Mouse (Mus musculus) G1E (cell line): ENCODE data around the gene Pdlim5. TPM values are rescaled to one million over a fixed set of nuclear protein-coding genes. Genes with fewer than 3 reads are reported as not detected.

Experiments
- ATAC-seq: 2 replicates; pipeline ENCODE4 v1.8.0; 2016; ENCODE audit warnings: mild to moderate bottlenecking; ENCODE audit not compliant: insufficient number of reproducible peaks, poor library complexity, low FRiP score, severe bottlenecking; ENCODE audit errors: extremely low read depth
- DNase-seq: peaks from one replicate; pipeline ENCODE4 v3.0.0; 2012; ENCODE audit warnings: low spot score
- H3K27me3 ChIP-seq: 2 replicates; pipeline ENCODE4 v1.6.1; 2012; ENCODE audit warnings: mild to moderate bottlenecking, low read length, inconsistent platforms; ENCODE audit not compliant: insufficient read depth
- H3K36me3 ChIP-seq: replicated peaks from 2 replicates; pipeline ENCODE3; 2012; ENCODE audit warnings: mild to moderate bottlenecking, inconsistent platforms
- H3K4me1 ChIP-seq: 2 replicates; pipeline ENCODE4 v1.6.1; 2012; ENCODE audit warnings: low read depth, low read length, inconsistent platforms, mixed read lengths; ENCODE audit not compliant: insufficient read depth
- H3K4me3 ChIP-seq: 2 replicates; pipeline ENCODE4 v1.5.1; 2012; ENCODE audit warnings: low read depth, mild to moderate bottlenecking, inconsistent platforms, low read length, moderate library complexity, mixed read lengths
- H3K9me3 ChIP-seq: replicated peaks from 2 replicates; pipeline ENCODE4 v1.6.1; 2012; ENCODE audit warnings: inconsistent platforms
- CTCF ChIP-seq: IDR thresholded peaks from 2 replicates; pipeline ENCODE4 v1.5.1; 2012; ENCODE audit warnings: low read depth, low read length, inconsistent platforms, mixed read lengths
- GATA1 ChIP-seq: IDR thresholded peaks from 2 replicates; pipeline ENCODE4 v1.6.1; 2012; ENCODE audit warnings: borderline replicate concordance, low read length, inconsistent platforms, mixed read lengths
- GATA2 ChIP-seq: IDR thresholded peaks from 2 replicates; pipeline ENCODE4 v1.6.1; 2012; ENCODE audit warnings: low read depth, low read length, inconsistent platforms, borderline replicate concordance
- POLR2AphosphoS5 ChIP-seq: IDR thresholded peaks from 2 replicates; pipeline ENCODE4 v1.6.1; 2012; ENCODE audit warnings: low read depth, low read length, inconsistent platforms; ENCODE audit not compliant: insufficient replicate concordance
- TAL1 ChIP-seq: conservative IDR thresholded peaks from 2 replicates; pipeline ENCODE4 v1.6.1; 2012; ENCODE audit warnings: low read depth, low read length, inconsistent platforms, mixed read lengths
- polyA plus RNA-seq: library from polyadenylated mRNA; stranded (reverse); fragments of >175 nt; gene quantifications from 2 replicates; pipeline ENCODE4 v1.2.3, GENCODE M21; 2012
- total RNA-seq, 2 experiments: library from RNA; stranded (forward) in 1 of 2; stranded (reverse) in 1 of 2; fragments of 200-1000 nt in 1 of 2; fragments of >200 nt in 1 of 2; fragmentation: Nextera tagmentation in 1 of 2; gene quantifications; 2 replicates each; pipeline ENCODE4 v1.2.3; 2014 to 2017

Gene Pdlim5
- total and polyA plus RNA-seq, 3 experiments, result 32.5 to 55.7 (median 33.4) TPM

DNA sequence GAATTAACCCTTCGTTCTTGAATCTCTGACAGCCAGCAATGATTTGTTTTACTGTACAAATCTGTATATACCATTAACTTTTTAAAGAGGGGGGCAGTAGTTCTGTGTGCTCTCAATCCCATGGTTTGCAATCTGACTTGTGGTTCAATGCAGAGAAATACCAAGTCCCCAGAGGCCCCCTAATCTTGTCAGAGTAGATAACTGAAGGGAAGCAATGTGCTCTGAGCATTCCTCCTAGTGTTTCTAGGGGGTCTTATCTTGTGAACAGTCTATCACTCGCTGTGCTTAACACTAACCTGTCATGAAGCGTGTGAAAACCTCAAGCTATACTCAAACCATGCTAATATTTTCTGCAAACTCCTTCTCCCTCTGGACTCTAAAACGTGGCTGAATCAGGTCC, 34.6 kb upstream of the Pdlim5 start:
- TF ChIP-seq TAL1 (no peak), POLR2AphosphoS5 (no peak), GATA1 (no peak), GATA2 (no peak), CTCF (no peak)
- H3K9me3 ChIP-seq, result no peaks in the 10 kb centered on the region
- no peaks in the 10 kb centered on the region for H3K4me1 ChIP-seq
- DNase-seq (no peak), ATAC-seq (no peak)
- peaks cover 21% of the 10 kb centered on the region for H3K27me3 ChIP-seq
- no peak overlapping the region for H3K4me3 ChIP-seq
- H3K36me3 ChIP-seq, result no peaks in the 10 kb centered on the region

DNA sequence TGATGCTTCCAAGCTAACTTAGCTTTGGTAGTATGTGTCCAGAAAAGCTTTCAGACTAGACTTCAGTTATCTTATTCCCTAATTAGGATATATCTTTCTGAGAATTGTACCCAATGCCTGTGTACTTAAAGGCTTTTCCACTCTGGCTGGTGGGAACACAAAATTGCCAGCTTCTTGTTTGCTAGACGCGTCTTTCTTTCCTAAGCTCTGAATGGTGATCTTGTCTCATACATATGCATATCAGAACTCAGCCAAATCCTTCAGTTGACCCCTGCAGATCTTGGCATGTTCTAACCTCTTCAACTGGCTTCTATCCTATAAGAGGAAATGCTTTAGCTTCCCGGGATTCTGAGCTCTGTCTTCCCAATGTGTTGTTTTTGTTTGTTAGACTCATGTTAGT, 31.3 kb upstream of the Pdlim5 start:
- Histone ChIP-seq H3K27me3 (peaks cover 7% of the 10 kb centered on the region; the same call in 1 of the 2 replicates), H3K36me3 (no peaks in the 10 kb centered on the region), H3K4me3 (no peak overlapping the region), H3K4me1 (no peaks in the 10 kb centered on the region), H3K9me3 (no peaks in the 10 kb centered on the region)
- no peak for TF ChIP-seq POLR2AphosphoS5
- TF ChIP-seq CTCF, result no peak
- TF ChIP-seq GATA1, result no peak
- TF ChIP-seq GATA2, result no peak
- no peak for TF ChIP-seq TAL1
- no peak for ATAC-seq
- no peak for DNase-seq

DNA sequence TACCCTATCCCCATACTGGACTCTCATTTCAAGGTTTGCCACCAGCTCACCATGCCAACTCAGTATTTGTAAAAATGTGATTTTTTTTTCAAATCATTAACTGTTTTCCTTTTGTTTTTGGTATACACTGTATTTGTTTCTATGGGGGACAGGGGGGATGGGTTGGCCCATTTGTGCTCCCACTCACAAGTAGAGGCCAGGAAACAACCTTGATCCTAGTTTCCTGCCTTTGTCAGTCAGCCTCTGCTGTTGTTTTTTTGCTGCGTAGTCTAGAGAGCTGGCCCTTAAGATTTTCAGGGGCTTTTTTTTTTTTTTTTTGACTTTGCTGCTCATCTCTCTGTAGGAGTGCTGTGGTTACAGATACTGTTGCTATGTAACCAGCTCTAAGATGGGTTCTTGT, 28.6 kb upstream of the Pdlim5 start:
- Histone ChIP-seq H3K36me3 (no peaks in the 10 kb centered on the region), H3K4me3 (no peak overlapping the region), H3K4me1 (no peaks in the 10 kb centered on the region), H3K9me3 (no peaks in the 10 kb centered on the region), H3K27me3 (0 out of 2 replicates have a peak, but pooled peaks cover 2% of the 10 kb centered on the region)
- no peak for ATAC-seq
- TF ChIP-seq POLR2AphosphoS5 (no peak), CTCF (no peak), TAL1 (no peak), GATA2 (no peak), GATA1 (no peak)
- no peak for DNase-seq

DNA sequence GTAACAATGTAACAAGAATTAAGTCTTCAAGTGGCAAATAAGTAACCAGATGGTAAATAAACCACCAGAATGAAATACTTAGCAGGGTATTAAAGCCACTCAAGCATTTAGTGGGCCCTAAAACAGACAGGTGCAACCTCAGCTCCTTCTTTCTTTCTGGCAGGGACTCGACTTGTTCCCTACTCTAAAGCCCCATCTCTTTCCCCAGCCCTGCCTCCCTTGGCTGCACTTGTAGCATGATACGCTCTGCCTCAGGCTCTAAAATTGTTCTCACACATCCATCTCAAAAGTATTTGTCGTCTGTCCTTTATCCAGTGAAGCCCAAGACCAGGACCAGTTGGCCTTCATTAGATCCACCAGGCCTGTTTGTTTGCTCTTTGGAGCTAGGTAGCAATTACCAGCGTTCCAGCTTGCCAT, 28.0 kb upstream of the Pdlim5 start:
- TF ChIP-seq GATA2, result no peak
- no peak for TF ChIP-seq CTCF
- no peak for TF ChIP-seq GATA1
- TF ChIP-seq TAL1, result no peak
- no peak for TF ChIP-seq POLR2AphosphoS5
- H3K9me3 ChIP-seq, result no peaks in the 10 kb centered on the region
- no peak for ATAC-seq

DNA sequence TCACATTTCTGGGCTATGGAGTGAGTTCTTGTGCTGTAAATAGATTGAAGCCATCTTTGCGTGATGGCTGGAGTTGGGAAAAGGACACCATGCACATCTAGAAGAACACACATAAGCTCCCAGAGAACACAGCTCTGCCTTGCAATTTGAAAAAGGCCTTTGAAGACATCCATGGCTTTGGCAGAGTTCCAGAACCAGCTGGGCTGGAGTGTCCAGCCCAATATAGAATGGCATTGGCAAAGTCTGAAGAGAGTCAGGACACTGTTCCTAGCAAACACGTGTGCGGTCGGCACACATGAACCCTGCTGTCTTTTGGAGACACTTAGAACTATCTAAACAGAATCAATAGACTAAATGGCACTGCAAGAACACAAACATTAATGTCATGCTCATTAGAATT, 26.7 kb upstream of the Pdlim5 start:
- DNase-seq (no peak), ATAC-seq (no peak)
- H3K36me3 ChIP-seq, result no peaks in the 10 kb centered on the region
- H3K27me3 ChIP-seq, result 0 out of 2 replicates have a peak, but pooled peaks cover 2% of the 10 kb centered on the region
- H3K4me1 ChIP-seq, result no peaks in the 10 kb centered on the region
- no peak for TF ChIP-seq CTCF
- no peak for TF ChIP-seq POLR2AphosphoS5
- TF ChIP-seq GATA2, result no peak
- TF ChIP-seq GATA1, result no peak
- no peak for TF ChIP-seq TAL1
- H3K9me3 ChIP-seq, result no peaks in the 10 kb centered on the region
- no peak overlapping the region for H3K4me3 ChIP-seq

More for the DNA sequence above, 28.0 kb upstream of the Pdlim5 start:
- H3K4me3 ChIP-seq, result no peak overlapping the region
- 0 out of 2 replicates have a peak, but pooled peaks cover 2% of the 10 kb centered on the region for H3K27me3 ChIP-seq
- H3K36me3 ChIP-seq, result no peaks in the 10 kb centered on the region
- no peak for DNase-seq
- H3K4me1 ChIP-seq, result no peaks in the 10 kb centered on the region

DNA sequence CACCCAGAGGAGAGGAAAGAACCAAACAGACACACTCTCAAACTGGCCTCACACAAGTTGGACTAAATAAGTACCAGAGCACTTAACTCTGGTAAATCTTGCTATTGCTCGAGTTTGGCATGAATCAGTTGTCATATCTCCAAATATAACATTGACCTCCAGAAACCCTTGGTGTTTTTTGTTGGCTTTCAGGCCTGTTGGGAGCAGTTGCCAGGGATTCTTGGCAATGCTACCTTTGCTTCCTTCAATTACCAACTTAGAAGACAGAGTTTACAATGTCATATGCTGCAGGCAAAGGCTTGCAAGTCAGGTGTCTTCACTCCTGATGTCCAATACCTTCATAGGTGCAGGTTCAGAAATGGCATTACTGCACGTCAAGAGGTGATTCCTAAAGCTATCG, 26.0 kb upstream of the Pdlim5 start:
- DNase-seq (no peak), ATAC-seq (no peak)
- H3K4me3 ChIP-seq, result no peak overlapping the region
- TF ChIP-seq POLR2AphosphoS5, result no peak
- no peak for TF ChIP-seq TAL1
- no peak for TF ChIP-seq CTCF
- no peak for TF ChIP-seq GATA1
- TF ChIP-seq GATA2, result no peak
- 0 out of 2 replicates have a peak, but pooled peaks cover 2% of the 10 kb centered on the region for H3K27me3 ChIP-seq
- no peaks in the 10 kb centered on the region for H3K36me3 ChIP-seq
- no peaks in the 10 kb centered on the region for H3K9me3 ChIP-seq
- no peaks in the 10 kb centered on the region for H3K4me1 ChIP-seq

DNA sequence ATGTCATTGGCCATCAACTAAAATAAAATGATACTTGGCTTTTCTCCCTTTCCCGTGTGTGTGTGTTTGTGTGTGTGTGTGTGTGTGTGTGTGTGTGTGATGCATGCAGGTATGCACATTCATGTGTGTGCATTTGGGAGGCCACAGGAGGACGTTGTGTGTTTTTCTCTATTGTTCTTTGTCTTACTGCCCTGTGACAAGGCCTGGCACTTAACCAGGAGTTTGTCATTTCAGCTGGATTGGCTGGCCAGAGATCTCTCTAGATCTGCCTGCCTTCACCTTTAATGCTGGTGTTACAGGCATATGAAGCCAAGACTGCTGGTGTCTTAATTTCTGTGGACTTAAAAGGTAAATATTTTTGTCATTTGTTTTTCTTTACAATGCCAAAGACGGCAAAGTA, 22.5 kb upstream of the Pdlim5 start:
- Histone ChIP-seq H3K4me1 (no peaks in the 10 kb centered on the region), H3K27me3 (peaks cover 6% of the 10 kb centered on the region; the same call in 1 of the 2 replicates), H3K4me3 (no peak overlapping the region), H3K9me3 (no peaks in the 10 kb centered on the region), H3K36me3 (no peaks in the 10 kb centered on the region)
- TF ChIP-seq CTCF (no peak), TAL1 (no peak), GATA1 (no peak), GATA2 (no peak), POLR2AphosphoS5 (no peak)
- ATAC-seq (no peak), DNase-seq (no peak)
